Mouse (Mus musculus) stomach, postnatal 0 days (tissue): Measurements from ENCODE around the gene Lix1l.

Experiments
- CTCF ChIP-seq: IDR thresholded peaks from 2 replicates; pipeline ENCODE4 v1.5.1; 2016; ENCODE audit warnings: antibody characterized with exemption, low read depth, mild to moderate bottlenecking, moderate library complexity
- EP300 ChIP-seq: optimal IDR thresholded peaks from 2 replicates; pipeline ENCODE3; 2016; ENCODE audit warnings: antibody characterized with exemption

DNA sequence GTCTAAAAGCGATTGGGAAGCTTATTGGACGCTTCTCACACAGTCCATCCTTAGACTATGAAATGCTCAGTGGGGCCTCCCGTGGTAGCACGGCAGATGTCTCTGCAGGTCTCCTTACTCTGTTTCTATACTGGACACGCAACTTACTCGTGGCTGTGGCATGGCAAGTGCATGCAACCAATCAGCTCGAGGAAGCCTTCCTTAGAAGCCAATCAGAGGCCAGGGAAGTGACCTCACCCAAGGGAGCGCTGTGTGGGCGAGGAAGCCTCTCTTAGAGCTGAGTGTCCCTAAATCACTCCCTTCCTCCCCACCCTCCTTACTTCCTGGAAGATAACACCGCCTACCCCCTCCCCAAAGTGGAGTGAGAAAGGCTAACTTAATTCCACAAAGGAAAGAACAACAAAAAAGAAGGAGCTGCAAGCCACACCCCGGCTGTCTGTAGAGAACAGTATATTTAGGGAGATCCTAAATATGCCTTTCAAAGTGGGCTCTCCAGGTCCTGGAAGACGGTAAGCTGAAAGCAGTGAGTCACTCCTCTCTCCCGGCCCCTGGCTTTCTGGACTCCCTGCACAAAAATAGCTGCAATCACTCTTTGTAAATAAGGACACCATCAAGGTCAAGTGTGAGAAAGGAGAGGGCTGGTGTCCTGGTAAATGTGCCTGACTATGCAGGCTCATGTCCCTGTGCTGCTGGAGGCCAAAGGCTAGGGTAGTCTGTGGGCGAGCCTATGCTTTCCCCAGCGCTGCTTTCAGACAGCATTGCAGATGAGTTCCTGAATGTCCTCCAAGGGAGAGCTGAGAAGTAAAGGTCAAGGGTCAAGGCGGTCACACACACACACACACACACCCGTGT, 24.0 kb upstream of the Lix1l start, which contains the start of gene Gm16253:
- peak; percentile 36; the same call in 1 of the 2 replicates for TF ChIP-seq CTCF
- TF ChIP-seq EP300, result peak; percentile 83
